Mouse (Mus musculus) retina, postnatal 7 days (tissue): ENCODE measurements at regions not wholly inside any gene's neighbourhood (a gene's known extent, or its start where the extent isn't known, plus 50 kb on each side); places are given as distances from the start of the nearest gene placed in this dataset.
"Not testable (repeated sequence)": the region's sequence is repeated elsewhere in the genome, so short reads cannot be mapped to it uniquely, and the experiment has no call there.

ENCODE experiments used
- DNase-seq: peaks from one replicate; pipeline ENCODE4 v3.0.0-alpha.2; 2012; ENCODE audit warnings: low read depth, low spot score

DNA sequence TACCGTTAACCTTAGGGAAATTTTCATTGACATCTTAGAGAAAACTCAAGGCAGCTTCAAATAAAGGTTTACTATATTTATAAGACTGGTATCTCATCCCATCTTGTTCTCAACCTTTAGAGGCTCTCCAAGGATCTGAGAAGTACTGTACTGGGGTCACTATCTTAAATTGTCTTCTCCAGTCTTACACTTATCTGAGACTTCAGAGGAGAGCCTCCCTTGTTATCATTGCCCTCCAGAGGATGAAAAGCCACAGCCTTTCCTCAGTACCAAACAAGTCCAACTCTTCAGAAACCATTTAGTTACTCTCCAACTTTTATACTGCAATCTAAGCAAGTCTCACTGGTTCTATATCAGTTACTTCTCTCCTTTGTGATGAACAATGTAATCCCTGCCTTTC lies 376.3 kb downstream of the Fbxo8 start:
- DNase-seq = no peak

- DNase-seq = no peak
These were observed 378.2 kb downstream of the Fbxo8 start for GRCm38 (mm10) chr8:56929076-56929475.

- DNase-seq = no peak
These were observed 381.5 kb downstream of the Fbxo8 start for GRCm38 (mm10) chr8:56932421-56932820.

DNA sequence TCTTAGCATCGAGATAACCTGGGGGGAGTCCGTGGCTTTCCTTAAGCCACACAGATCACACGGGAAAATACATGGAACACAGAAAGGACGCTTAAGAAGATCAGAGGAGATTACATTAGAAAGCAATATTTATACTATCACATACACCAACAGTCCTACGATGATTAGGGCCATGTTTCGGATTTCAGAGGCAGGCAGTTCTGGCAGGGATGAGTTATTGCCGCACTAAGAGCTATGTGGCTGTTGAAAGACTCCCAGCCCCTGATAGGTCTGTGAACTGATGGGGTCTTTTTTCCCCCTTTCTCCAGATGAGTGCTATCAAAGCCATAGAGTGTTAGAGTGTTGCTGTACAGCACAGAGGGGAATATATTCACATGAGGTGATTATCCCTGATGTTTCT lies 358.6 kb upstream of the Hand2 start:
- DNase-seq = no peak

DNA sequence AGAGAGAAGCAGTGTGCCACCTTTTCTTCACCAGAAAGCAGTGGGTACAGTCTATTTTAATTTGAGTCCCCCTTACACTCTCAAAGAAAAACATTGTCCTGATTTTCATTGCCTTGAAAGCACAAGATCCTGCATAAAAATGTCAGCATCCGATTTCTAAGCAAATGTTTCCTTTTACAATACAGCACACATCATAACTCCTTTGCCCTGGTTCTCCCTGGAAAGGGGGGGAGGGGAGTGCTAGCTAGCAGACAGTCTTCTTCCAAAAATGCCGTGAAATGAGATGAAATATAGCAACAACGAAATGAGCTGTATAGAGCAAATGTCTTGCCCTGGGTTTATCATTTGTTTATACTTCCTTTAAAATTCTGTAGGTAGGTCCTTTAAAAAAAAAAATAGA lies 350.5 kb upstream of the Hand2 start:
- no peak for DNase-seq

- no peak for DNase-seq
These were observed 341.8 kb upstream of the Hand2 start for GRCm38 (mm10) chr8:56978994-56979393.

DNA sequence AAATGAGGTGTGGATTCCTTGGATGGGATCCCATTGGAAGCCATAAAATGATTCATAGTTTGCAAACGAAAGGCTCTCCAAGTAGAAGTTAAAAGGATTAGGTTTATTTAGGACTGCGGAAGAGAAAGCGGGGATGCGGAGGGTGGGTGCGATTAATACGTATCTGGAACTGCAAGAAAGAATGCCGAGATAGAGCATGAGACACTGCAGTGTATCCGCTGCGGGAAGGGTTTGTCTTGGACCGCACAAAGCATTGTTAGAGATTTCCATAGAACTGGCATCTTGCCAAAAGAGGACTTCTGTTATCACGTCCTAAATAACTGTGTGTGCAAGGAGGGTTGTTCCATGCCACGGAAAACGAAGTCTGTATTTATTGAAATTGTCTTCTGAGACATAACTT lies 341.4 kb upstream of the Hand2 start:
- DNase-seq = no peak

DNA sequence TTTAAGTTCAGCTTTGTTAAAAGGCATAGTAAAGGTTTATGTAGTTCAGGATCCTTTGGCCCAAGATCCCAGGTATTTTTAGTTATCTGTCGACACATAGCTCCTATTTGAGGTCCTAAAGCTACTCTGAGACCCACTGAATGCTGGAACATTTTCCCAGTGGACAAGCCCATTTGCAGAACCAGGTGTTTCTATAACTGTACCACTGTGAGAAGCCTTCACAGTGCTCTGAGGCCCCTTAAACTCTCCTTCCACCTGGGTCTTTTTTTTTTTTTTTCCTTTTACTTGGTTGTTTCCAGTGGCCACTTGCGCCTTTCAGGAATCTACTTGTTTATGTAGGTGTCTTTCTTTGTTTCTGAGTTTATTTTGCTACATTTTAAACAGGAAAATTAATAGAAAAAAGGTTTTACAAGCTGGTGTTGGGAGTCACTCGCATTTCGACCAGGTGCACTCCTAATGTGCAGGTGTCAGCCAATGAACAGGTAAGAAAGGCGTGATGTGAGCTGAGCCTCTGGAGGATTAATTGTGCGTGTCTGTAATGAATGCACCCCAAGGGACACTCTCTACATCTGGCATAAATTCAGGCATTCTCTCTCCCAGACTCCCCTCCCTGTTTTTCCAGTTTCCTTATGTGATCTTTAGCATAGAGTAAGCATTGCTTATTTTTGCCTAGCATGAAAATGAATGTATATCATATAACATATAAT lies 310.3 kb upstream of the Hand2 start:
- no peak for DNase-seq

DNA sequence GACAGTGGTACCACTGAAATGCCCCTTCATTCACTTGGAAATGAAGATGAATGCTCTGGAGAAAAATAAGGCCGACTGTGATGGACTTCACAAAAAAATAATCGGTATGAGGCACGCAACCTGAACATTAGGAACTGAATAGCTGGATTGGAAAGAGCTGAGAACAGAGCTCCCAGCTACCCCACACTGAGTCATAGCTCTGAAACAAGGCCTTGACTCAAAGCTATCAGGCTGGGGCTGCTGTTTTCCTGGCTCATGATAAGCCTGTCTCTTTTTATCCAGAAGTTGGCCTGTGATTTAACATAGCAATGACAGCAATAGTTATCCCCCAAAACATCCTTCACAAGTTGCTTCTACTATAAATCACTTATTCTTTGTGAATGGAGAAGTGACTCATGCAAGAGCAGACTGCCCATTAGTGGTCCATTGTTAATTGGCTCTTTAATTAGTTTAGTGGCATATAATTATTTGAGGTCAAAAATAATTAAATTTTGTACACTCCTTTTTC lies 306.9 kb upstream of the Hand2 start:
- no peak for DNase-seq

DNA sequence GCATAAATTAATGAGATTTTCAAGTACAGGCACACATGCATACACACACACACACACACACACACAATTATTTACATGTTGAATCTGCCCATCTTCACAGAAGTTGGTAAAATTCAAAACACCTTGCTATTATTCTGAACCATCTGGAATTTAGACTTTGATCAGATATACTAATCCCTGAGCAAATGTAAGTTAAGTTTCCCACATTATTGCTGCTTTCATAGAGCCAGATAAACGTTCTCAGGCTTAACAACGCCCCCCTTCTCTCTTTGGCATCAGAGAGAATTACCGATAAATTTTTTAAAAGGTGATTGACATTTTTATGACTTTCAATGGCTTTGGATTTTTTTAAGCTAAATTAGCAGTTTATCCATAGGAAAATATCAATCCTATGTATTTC lies 304.5 kb upstream of the Hand2 start:
- no peak for DNase-seq

DNA sequence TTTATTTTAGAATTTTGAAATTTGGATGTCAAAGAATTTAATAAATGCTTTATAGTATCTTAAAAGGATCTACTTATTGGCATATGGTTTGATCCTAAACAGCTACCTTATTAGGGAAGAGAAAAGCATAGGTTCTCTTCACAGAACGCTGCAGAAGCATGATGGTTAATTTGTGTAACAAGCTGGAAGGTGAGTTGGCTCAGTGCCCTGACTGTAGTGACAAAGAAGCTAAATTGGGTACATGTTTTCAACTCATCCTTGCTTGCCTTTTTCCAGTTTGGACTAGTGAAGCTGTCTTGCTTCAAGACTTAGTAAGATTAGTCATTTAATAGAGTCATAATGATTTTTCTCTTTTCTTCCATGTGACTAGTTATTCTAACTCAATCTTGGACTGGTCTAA lies 292.7 kb upstream of the Hand2 start:
- not testable (repeated sequence) for DNase-seq

- no peak for DNase-seq
These were observed 272.3 kb upstream of the Hand2 start for GRCm38 (mm10) chr8:57048490-57048889.

- DNase-seq = no peak
These were observed 271.9 kb upstream of the Hand2 start for GRCm38 (mm10) chr8:57048909-57049308.

- no peak for DNase-seq
These were observed 268.1 kb upstream of the Hand2 start for GRCm38 (mm10) chr8:57052661-57053060.

DNA sequence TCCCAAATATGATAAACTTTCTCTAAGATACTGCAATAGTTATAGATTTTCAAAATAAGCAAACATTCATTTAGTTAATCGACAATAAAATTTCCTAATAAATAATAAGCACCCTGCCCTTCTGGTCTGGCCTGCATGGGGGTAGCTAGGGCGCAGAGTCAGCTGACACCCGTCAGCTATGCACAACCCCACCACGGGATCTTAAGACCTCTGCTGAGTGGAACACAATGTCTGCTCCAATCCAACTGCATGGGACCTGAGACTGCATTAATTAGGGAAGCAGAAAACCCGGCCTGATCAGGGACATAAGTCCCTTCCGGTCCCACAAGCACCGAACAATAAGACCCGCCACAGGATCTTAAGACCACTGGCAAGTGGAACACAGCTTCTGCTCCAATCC lies 243.8 kb upstream of the Hand2 start:
- no peak for DNase-seq

- DNase-seq = no peak
These were observed 234.0 kb upstream of the Hand2 start for GRCm38 (mm10) chr8:57086811-57087210.

GRCm38 (mm10) chr8:57092403-57092802 lies 228.4 kb upstream of the Hand2 start:
- no peak for DNase-seq

DNA sequence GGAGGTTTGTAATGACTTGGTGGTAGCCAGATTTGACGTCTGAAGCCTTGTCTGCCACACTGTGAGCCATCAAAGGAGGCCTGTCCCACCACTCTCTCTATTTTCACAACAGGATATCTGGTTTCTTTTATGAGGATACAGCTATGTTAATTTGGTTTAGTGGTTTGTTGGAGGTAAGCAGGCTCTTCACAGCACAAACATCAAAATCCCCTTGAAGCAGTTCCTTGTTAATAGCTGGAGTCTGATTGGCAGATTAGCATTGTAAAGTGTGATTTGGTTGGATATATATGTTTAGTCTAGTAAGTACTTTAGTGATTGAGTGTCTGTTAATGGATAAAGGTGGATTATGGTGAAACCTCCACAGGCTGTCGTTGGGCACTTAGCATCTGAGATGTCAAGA lies 225.6 kb upstream of the Hand2 start:
- DNase-seq = no peak

GRCm38 (mm10) chr8:57110765-57111402 lies 209.9 kb upstream of the Hand2 start:
- not testable (repeated sequence) for DNase-seq

GRCm38 (mm10) chr8:57111403-57111771 lies 209.4 kb upstream of the Hand2 start:
- no peak for DNase-seq

- DNase-seq = no peak
These were observed 206.9 kb upstream of the Hand2 start for GRCm38 (mm10) chr8:57113915-57114314.

DNA sequence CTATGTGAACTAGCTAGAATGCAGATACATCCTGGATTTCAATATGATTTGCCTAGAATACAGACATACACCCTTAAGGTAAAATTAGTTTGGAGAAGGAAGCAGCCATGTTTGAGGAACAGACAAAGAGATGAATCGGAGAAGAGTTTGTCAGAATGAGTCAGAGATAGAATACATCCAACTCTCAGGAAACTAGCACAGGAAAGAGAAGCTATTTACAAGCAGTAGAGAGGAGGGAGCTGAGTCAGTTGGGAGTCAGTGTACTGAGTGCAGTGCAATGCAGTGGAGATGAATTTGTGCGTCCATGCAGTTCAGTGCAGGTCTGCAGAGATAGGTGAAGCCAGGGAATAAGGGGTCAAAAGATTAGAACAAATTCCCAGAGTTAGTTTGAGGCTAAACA lies 205.5 kb upstream of the Hand2 start:
- no peak for DNase-seq

- DNase-seq = no peak
These were observed 186.7 kb upstream of the Hand2 start for GRCm38 (mm10) chr8:57134041-57134440.
